Mouse (Mus musculus) testis, adult 2 months (tissue): ENCODE data around the gene Ttc25. TPM values are rescaled to one million over a fixed set of nuclear protein-coding genes. Genes with fewer than 3 reads are reported as not detected.

Experiments used
- H3K27ac ChIP-seq: fragments of 200-500 bp; 2 replicates; pipeline ENCODE4 v1.5.1; 2012; ENCODE audit warnings: low read depth, low read length; ENCODE audit not compliant: control insufficient read depth, insufficient read depth
- H3K27me3 ChIP-seq: fragments of 200-500 bp; 2 replicates; pipeline ENCODE4 v1.6.1; 2012; ENCODE audit warnings: mild to moderate bottlenecking, low read length, moderate library complexity; ENCODE audit not compliant: control insufficient read depth, insufficient read depth
- H3K36me3 ChIP-seq: fragments of 200-500 bp; 2 replicates; pipeline ENCODE4 v1.6.1; 2012; ENCODE audit warnings: mild to moderate bottlenecking, low read length; ENCODE audit not compliant: control insufficient read depth, insufficient read depth
- H3K4me1 ChIP-seq: fragments of 200-500 bp; 2 replicates; pipeline ENCODE4 v1.6.1; 2012; ENCODE audit warnings: low read length; ENCODE audit not compliant: control insufficient read depth, insufficient read depth
- H3K4me3 ChIP-seq: fragments of 200-500 bp; 2 replicates; pipeline ENCODE4 v1.5.1; 2012; ENCODE audit warnings: low read depth, mild to moderate bottlenecking, low read length, moderate library complexity, mixed read lengths; ENCODE audit not compliant: control insufficient read depth
- CTCF ChIP-seq: fragments of 200-500 bp; IDR thresholded peaks from 2 replicates; pipeline ENCODE4 v1.5.1; 2012; ENCODE audit warnings: low read depth, mild to moderate bottlenecking, inconsistent platforms, low read length, moderate library complexity; ENCODE audit not compliant: control insufficient read depth, insufficient read depth, insufficient replicate concordance
- POLR2A ChIP-seq: fragments of 200-500 bp; IDR thresholded peaks from 2 replicates; pipeline ENCODE4 v1.6.1; 2012; ENCODE audit warnings: low read depth, mild to moderate bottlenecking, inconsistent platforms, low read length, moderate library complexity; ENCODE audit not compliant: control insufficient read depth
- polyA plus RNA-seq: library from polyadenylated mRNA; depleted of rRNA; stranded (reverse); fragments of >200 nt; gene quantifications from 2 replicates; pipeline ENCODE4 v1.2.3, GENCODE M21; 2012; rRNA removed

Ttc25 gene
- 70.4 and 74.1 TPM in 2 replicates for polyA plus RNA-seq

- peaks cover 7% of the 10 kb centered on the region for H3K4me1 ChIP-seq
- no peaks in the 10 kb centered on the region for H3K27me3 ChIP-seq
- H3K4me3 ChIP-seq = peak within 1 kb of the TSS; percentile 89
- peak within 1 kb of the TSS; percentile 68 for H3K27ac ChIP-seq
- TF ChIP-seq POLR2A (peak; percentile 84), CTCF (0 out of 2 replicates have a peak, but pooled peaks have one; percentile 7)
- H3K36me3 ChIP-seq = no peaks in the 10 kb centered on the region
Measured at GRCm38 (mm10) chr11:100544832-100545745, at the start of gene Ttc25. Ttc25 (plus strand) TSS chr11:100545607.

DNA sequence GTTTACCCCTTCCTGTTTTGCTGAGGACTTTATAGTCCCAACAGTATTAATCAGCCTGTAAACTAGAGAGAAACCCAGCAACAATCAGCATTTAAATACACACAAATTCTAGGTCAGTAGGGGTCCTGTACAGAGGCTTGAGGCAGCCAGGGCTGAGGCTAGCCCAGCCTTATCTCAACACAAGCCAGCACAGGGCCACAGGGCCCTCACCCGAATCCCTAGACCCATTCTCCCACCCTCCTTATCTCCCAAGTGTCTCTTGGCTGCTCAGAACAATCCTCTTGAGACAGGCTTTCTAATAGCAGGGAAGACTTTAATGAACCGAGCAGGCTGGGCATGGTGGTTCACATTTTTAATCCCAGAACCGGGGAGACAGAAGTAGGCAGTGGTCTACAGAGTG lies 45.2 kb upstream of the Ttc25 start:
- H3K27me3 ChIP-seq = no peaks in the 10 kb centered on the region
- no peaks in the 10 kb centered on the region; the same call in none of the 2 replicates for H3K36me3 ChIP-seq

DNA sequence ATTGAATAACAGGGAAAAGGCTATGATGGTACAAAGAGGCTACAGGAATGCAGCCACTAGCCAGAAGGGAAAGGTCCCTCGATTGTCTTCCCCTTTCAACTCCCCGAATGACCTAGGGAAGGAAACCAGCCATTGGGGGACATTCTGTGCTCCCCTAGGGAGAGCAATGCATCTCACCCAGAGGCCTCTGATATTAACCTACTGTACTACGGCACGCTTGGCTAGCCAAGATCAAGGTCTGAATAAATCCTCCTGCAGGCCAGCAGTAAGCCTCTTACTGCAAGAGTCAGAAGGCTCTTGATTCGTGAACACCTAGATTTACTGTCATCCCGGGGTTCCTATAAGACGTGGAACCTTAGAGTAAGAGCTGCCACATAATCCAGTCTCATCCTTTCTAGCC lies 44.8 kb upstream of the Ttc25 start:
- H3K36me3 ChIP-seq = no peaks in the 10 kb centered on the region; the same call in 1 of the 2 replicates

More for the DNA sequence above, 45.2 kb upstream of the Ttc25 start:
- Histone ChIP-seq H3K27ac (no peak overlapping the region), H3K4me1 (no peaks in the 10 kb centered on the region), H3K4me3 (no peak overlapping the region)
- TF ChIP-seq POLR2A (no peak), CTCF (no peak)

DNA sequence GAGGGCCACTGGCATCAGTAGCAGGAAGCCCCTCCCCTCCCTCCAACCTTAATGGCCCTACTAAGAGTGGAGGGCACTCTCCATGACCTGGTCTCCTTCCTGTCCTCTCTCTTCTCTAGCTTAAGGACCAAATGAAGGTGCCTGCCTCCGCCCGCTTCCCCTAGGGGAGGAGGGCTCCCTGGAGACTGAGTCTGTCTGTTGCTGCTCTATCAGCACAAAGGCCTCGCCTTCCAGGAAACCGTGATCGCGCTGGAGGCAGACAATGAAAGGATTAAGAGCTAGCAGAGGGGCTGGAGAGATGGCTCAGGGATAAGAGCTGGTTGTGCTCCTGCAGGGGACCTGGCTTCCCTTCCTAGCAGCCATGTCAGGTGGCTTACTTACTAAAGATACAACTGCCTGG lies 44.1 kb upstream of the Ttc25 start:
- Histone ChIP-seq H3K4me3 (no peak overlapping the region), H3K27me3 (no peaks in the 10 kb centered on the region), H3K36me3 (no peaks in the 10 kb centered on the region; the same call in 1 of the 2 replicates), H3K4me1 (no peaks in the 10 kb centered on the region), H3K27ac (no peak overlapping the region)
- TF ChIP-seq CTCF (no peak), POLR2A (no peak)

More for the DNA sequence above, 44.8 kb upstream of the Ttc25 start:
- no peaks in the 10 kb centered on the region for H3K4me1 ChIP-seq
- H3K27ac ChIP-seq = no peak overlapping the region
- no peak overlapping the region for H3K4me3 ChIP-seq
- H3K27me3 ChIP-seq = no peaks in the 10 kb centered on the region
- TF ChIP-seq POLR2A (no peak), CTCF (no peak)

GRCm38 (mm10) chr11:100504990-100505660 lies 40.3 kb upstream of the Ttc25 start:
- Histone ChIP-seq H3K27me3 (no peaks in the 10 kb centered on the region), H3K27ac (no peak overlapping the region), H3K4me3 (no peak overlapping the region), H3K4me1 (no peaks in the 10 kb centered on the region), H3K36me3 (no peaks in the 10 kb centered on the region; the same call in 1 of the 2 replicates)
- TF ChIP-seq CTCF (no peak), POLR2A (no peak)

DNA sequence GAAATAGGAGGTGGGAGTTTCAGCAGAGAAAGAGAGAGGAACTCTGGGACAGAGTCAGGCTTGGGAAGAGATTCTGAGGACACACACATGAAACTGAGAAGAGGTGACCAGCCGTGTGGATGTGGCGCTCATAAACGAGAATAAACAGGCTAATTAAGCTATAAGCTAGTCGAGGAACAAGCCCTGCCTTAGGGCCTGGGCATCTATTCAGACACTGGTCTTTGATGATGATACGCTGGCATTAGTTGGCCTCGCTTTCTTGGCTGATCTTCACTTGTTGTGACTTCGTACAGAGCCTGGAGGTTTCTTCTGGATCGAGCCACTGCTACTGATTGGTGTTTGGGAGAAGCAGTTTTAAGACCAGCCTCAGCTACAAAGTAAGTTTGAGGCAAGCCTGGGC lies 39.4 kb upstream of the Ttc25 start:
- no peaks in the 10 kb centered on the region for H3K4me1 ChIP-seq
- no peak for TF ChIP-seq POLR2A
- no peak for TF ChIP-seq CTCF
- H3K4me3 ChIP-seq = no peak overlapping the region
- no peaks in the 10 kb centered on the region for H3K27me3 ChIP-seq
- H3K36me3 ChIP-seq = no peaks in the 10 kb centered on the region; the same call in 1 of the 2 replicates
- H3K27ac ChIP-seq = no peak overlapping the region

DNA sequence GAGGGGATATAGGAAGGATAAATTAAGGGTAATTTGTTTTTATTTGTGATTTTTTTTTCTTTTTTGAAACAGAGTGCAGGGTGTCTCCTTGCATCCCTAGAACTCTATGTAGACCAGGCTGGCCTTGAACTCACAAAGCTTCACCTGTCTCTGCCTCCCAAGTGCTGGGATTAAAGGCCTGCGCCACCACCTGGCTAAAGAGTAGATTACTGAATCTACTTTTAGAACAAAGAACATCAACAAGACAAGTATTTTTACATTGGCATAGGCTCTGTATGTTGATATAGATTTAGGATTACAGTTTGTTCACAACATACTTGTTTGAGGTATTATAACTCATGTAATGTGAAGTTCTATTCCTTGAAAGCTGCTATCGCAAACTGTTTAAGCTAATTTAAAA lies 34.9 kb upstream of the Ttc25 start:
- TF ChIP-seq POLR2A (no peak), CTCF (no peak)
- Histone ChIP-seq H3K36me3 (no peaks in the 10 kb centered on the region; the same call in 1 of the 2 replicates), H3K4me1 (no peaks in the 10 kb centered on the region), H3K27ac (no peak overlapping the region), H3K27me3 (no peaks in the 10 kb centered on the region), H3K4me3 (no peak overlapping the region)
